Mouse (Mus musculus): Measurements from ENCODE around the gene Akirin2.

GRCm38 (mm10) chr4:34510305-34510704 lies 40.4 kb upstream of the Akirin2 start:
- TF ChIP-seq POLR2A (IDR thresholded peaks at IDR 0.05; ENCODE audit: control insufficient read depth, low read depth, low read length) (no peak), CTCF (IDR thresholded peaks at IDR 0.05; ENCODE audit: control insufficient read depth, insufficient read depth, insufficient replicate concordance, low read depth, low read length) (no peak)
